Mouse (Mus musculus) c-Kit-positive CD71-negative TER-119-negative erythroid progenitor cells, embryonic 14.5 days (primary cell): ENCODE measurements around the gene 4932438H23Rik.

ENCODE experiments used
- DNase-seq: peaks from one replicate; pipeline ENCODE4 v3.0.0-alpha.2; 2013; ENCODE audit warnings: low read depth

The 4932438H23Rik gene

DNA sequence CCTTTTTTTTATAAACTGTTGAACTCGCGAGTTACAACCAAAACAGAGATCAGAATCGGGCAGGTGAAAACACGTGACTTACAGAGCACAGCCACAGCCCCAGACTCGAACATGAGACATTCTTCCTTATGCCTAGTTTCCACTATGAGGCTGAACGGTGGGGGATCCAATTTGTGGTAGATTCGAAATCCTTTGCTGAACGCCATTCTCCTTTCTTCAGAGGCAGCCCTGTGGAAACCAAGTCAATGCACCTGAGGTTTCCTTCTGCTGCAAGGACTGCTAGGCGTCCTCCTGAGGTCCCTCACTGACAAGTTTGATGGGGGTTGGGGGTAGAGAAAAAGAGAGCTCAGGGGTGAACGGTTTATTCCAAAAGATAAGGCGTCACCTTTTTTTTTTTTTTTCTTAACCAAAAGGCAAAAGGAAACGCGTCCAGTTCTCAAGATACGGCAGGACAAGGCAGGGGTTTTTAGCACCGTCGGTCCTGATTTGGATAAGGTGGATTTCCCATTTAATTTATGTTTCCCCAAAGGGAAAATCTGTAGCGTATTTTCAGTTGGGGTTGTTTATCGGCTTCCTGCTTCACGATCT, 84.9 kb downstream of the 4932438H23Rik start:
- DNase-seq: no peak

DNA sequence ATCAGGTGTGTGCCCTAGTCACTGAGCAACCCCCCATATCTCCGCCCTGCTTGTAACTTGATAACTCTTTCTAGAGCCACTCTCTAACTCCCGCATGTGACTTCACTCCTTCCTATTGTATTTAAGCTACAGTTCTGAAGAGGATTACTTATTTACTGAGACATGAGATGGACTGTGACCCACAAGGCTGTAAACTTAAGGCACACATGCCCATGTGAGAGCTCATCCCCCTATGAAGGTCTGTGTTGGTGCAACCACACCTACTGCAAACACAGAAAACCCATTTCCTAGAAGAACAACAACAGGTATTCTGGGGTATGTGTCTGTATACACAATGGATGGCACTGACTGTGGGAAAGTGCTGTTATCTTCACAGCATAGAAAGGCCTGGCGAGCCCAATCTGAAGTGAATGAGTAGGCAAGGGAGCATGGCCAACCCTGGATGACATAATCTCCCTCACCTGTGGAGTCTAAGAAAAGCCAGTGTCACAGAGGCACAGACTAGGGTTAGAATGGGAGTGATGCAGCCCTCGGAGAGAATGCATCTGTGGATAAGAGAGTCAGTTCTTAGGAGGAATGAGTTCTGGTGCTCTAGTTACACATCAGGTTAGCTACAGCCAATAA, 89.9 kb downstream of the 4932438H23Rik start:
- DNase-seq: no peak
